Comparison of ENCODE assay signal across 33 mouse cellular contexts in the genomic region with DNA sequence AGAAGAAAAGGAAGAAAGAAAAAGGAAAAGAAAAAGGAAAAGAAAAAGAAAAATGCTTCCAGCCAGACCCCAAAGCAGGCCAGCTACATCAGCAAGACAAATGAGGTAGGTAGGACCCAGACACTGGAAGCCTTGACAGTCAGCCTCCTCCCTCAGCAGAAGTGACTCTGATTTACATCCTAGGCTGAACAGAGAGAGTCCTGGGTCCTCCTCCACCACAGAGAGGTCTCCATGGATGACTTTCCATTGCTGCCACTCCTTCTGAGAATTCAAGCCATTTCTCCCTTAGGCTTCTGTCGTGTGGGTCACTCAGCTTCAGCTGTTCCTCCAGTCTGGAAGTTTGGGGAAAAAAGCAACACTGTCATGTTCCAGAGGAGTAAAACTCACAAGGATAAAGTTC.
"Had no signal": no experiment of that assay in that cellular context is flagged by ENCODE, and none has a peak within 500 bp of the region (broad histone marks: within the 10 kb centered on the region; RNA-seq: fewer than 3 reads in every experiment).

No protein-coding gene starts in this region.

- H3K4me1 ChIP-seq: heart, embryonic 10.5 days; heart, embryonic 12.5 days; heart, embryonic 13.5 days; heart, embryonic 15.5 days; hindbrain, embryonic 10.5 days; hindbrain, embryonic 12.5 days; hindbrain, embryonic 13.5 days; hindbrain, embryonic 15.5 days; intestine, embryonic 15.5 days had no signal

- H3K4me2 ChIP-seq: heart, embryonic 11.5 days; heart, embryonic 12.5 days; heart, embryonic 13.5 days; heart, embryonic 15.5 days; hindbrain, embryonic 12.5 days; hindbrain, embryonic 13.5 days; hindbrain, embryonic 14.5 days; hindbrain, embryonic 15.5 days; intestine, embryonic 15.5 days had no signal

- H3K36me3 ChIP-seq: heart, embryonic 10.5 days; heart, embryonic 12.5 days; heart, embryonic 13.5 days; heart, embryonic 15.5 days; hindbrain, embryonic 10.5 days; hindbrain, embryonic 12.5 days; hindbrain, embryonic 13.5 days; hindbrain, embryonic 15.5 days; intestine, embryonic 15.5 days had no signal

- H3K4me3 ChIP-seq: heart, adult 2 months; heart, embryonic 10.5 days; heart, embryonic 12.5 days; heart, embryonic 13.5 days; heart, embryonic 15.5 days; hindbrain, embryonic 10.5 days; hindbrain, embryonic 12.5 days; hindbrain, embryonic 13.5 days; hindbrain, embryonic 15.5 days; intestine, embryonic 15.5 days; layer of hippocampus, adult 2 months; left cerebral cortex, adult 2 months had no signal

- DNase-seq: heart, adult 18-20 months; heart, adult 2 months; heart, postnatal 10 days; heart, postnatal 14 days; heart, postnatal 36 days; heart, postnatal 4 days; kidney, adult 11 months; kidney, adult 8-10 months; kidney, postnatal 10 days; kidney, postnatal 14 days; kidney, postnatal 25 days; kidney, postnatal 36 days; kidney, postnatal 4 days; layer of hippocampus, adult 9-11 months; layer of hippocampus, postnatal 36 days had no signal

- H3K9ac ChIP-seq: heart, embryonic 12.5 days; heart, embryonic 13.5 days; heart, embryonic 15.5 days; hindbrain, embryonic 12.5 days; hindbrain, embryonic 13.5 days; hindbrain, embryonic 14.5 days; hindbrain, embryonic 15.5 days; intestine, embryonic 15.5 days had no signal

- H3K9me3 ChIP-seq: heart, embryonic 10.5 days; heart, embryonic 12.5 days; heart, embryonic 13.5 days; heart, embryonic 15.5 days; hindbrain, embryonic 10.5 days; hindbrain, embryonic 12.5 days; hindbrain, embryonic 13.5 days; hindbrain, embryonic 15.5 days; intestine, embryonic 15.5 days had no signal

- H3K27ac ChIP-seq: heart, adult 2 months; heart, embryonic 10.5 days; heart, embryonic 13.5 days; heart, embryonic 15.5 days; hindbrain, embryonic 10.5 days; hindbrain, embryonic 12.5 days; hindbrain, embryonic 13.5 days; hindbrain, embryonic 14.5 days; hindbrain, embryonic 15.5 days; hindbrain, postnatal 0 days; intestine, embryonic 15.5 days; layer of hippocampus, adult 2 months; left cerebral cortex, adult 2 months had no signal

- ATAC-seq: hindbrain, embryonic 16.5 days; hindbrain, postnatal 0 days; inflammation-experienced regulatory T-cells, adult 6 months; intestine, embryonic 15.5 days; intestine, embryonic 16.5 days; intestine, postnatal 0 days had no signal

- H3K27me3 ChIP-seq: heart, embryonic 13.5 days; heart, embryonic 15.5 days; hindbrain, embryonic 12.5 days; hindbrain, embryonic 13.5 days; hindbrain, embryonic 15.5 days; intestine, embryonic 15.5 days had no signal
